Mouse (Mus musculus) liver, embryonic 15.5 days (tissue): Measurements from ENCODE around the gene Dok4. TPM values are rescaled to one million over a fixed set of nuclear protein-coding genes. Genes with fewer than 3 reads are reported as not detected.

Source experiments
- ATAC-seq: fragments of 200-750 bp; cut with Nextera tagmentation; 2 replicates; pipeline ENCODE4 v1.8.0; 2017; ENCODE audit warnings: moderate number of reproducible peaks, mild to moderate bottlenecking, moderate library complexity; ENCODE audit not compliant: insufficient read depth
- H3K27ac ChIP-seq: fragments of 300-500 bp; sonication (generic); replicated peaks from 2 replicates; pipeline ENCODE4 v1.5.1; 2015; ENCODE audit warnings: mild to moderate bottlenecking, inconsistent platforms
- H3K27me3 ChIP-seq: fragments of 300-500 bp; sonication (generic); 2 replicates; pipeline ENCODE4 v1.6.1; 2015; ENCODE audit warnings: mild to moderate bottlenecking, inconsistent platforms
- H3K36me3 ChIP-seq: fragments of 300-500 bp; sonication (generic); replicated peaks from 2 replicates; pipeline ENCODE4 v1.6.1; 2015; ENCODE audit warnings: moderate library complexity, mild to moderate bottlenecking, inconsistent platforms
- H3K4me1 ChIP-seq: fragments of 300-500 bp; sonication (generic); replicated peaks from 2 replicates; pipeline ENCODE4 v1.6.1; 2015; ENCODE audit warnings: inconsistent platforms
- H3K4me2 ChIP-seq: fragments of 300-500 bp; sonication (generic); 2 replicates; pipeline ENCODE4 v1.6.1; 2015; ENCODE audit warnings: moderate library complexity, mild to moderate bottlenecking, inconsistent platforms
- H3K4me3 ChIP-seq: fragments of 300-500 bp; sonication (generic); replicated peaks from 2 replicates; pipeline ENCODE4 v1.5.1; 2015; ENCODE audit warnings: mild to moderate bottlenecking, inconsistent platforms
- H3K9ac ChIP-seq: fragments of 300-500 bp; sonication (generic); 2 replicates; pipeline ENCODE4 v1.6.1; 2015; ENCODE audit warnings: moderate library complexity, mild to moderate bottlenecking, inconsistent platforms
- H3K9me3 ChIP-seq: fragments of 300-500 bp; sonication (generic); replicated peaks from 2 replicates; pipeline ENCODE4 v1.6.1; 2016; ENCODE audit warnings: inconsistent platforms
- WGBS: fragments of 180-500 bp; shearing (Covaris S2); methylation state at CpG from one replicate; pipeline ENCODE4 v1.1.7; 2015; ENCODE audit warnings: mixed read lengths; ENCODE audit not compliant: insufficient replicate concordance; 5-methylcytosine and 5-hydroxymethylcytosine counted together
- polyA plus RNA-seq: library from polyadenylated mRNA; unstranded; fragments of >200 nt; fragmentation: Nextera tagmentation; extraction: Ambion mirVana; gene quantifications from 2 replicates; pipeline ENCODE4 v1.2.1, GENCODE M21; 2015

The Dok4 gene
- polyA plus RNA-seq, 1 experiment from 2014 or later = 11.0 TPM

DNA sequence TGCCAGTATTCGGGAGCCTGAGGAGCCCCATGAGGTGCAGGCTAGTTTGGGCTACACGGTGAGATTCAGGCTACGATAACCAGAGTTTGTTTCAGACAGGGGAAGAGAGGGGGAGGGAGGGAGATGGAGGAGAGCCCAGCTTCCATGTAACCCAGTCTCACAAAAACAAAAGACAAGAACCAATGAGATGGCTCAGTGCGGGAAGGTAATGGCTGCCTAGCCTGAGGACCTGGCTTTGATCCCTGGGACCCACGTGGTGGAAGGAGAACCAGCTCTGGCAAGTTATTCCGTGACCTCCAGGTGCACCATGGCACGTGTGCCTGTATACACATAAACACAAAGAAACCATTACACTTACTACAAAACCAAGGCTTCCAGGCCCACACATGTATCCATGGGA, 55.6 kb downstream of the Dok4 start:
- Histone ChIP-seq H3K36me3 (peaks cover 51% of the 10 kb centered on the region), H3K4me1 (peaks cover 19% of the 10 kb centered on the region), H3K4me2 (no peak overlapping the region), H3K27ac (no peak overlapping the region), H3K4me3 (no peak overlapping the region), H3K27me3 (no peaks in the 10 kb centered on the region), H3K9ac (no peak overlapping the region), H3K9me3 (no peaks in the 10 kb centered on the region)
- no peak for ATAC-seq
- WGBS = 89% methylated on average over 7 of the region's 7 CpGs

DNA sequence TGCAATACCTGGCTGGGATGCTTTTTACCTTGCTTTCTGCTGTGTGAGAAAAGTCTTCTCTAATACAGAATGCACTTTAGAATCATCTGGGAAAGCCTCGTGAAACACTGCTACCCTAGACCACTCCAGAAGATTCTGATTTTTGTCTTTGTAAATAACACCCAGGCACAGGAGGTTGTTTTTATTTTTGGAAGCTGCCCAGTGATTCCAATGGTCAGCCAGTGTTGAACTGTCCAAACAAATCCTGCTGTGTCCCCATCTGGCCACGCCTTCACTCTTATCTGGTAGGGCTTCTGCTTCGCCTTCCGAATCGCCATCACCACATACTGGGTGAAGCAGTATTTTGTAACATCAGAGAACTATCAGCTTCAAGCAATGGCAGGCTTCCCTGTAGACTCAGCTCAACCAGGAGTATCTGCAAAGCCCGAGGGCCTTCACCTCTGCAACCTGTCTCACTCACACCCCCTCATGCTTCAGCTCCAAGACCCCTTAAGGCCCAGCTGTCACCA, 56.4 kb downstream of the Dok4 start:
- H3K27me3 ChIP-seq = no peaks in the 10 kb centered on the region
- H3K4me1 ChIP-seq = peaks cover 19% of the 10 kb centered on the region
- H3K9ac ChIP-seq = no peak overlapping the region
- peak; percentile 56 for ATAC-seq
- peaks cover 43% of the 10 kb centered on the region for H3K36me3 ChIP-seq
- H3K27ac ChIP-seq = peak overlapping the region; percentile 15; the same call in 1 of the 2 replicates
- H3K4me2 ChIP-seq = no peak overlapping the region
- H3K4me3 ChIP-seq = no peak overlapping the region
- 34% methylated on average over 6 of the region's 6 CpGs for WGBS
- no peaks in the 10 kb centered on the region for H3K9me3 ChIP-seq

GRCm38 (mm10) chr8:94817933-94818332, 58.2 kb downstream of the Dok4 start:
- no peak for ATAC-seq
- Histone ChIP-seq H3K36me3 (peaks cover 25% of the 10 kb centered on the region), H3K27ac (no peak overlapping the region), H3K4me1 (peaks cover 19% of the 10 kb centered on the region), H3K9ac (no peak overlapping the region), H3K27me3 (no peaks in the 10 kb centered on the region), H3K4me3 (no peak overlapping the region), H3K4me2 (no peak overlapping the region), H3K9me3 (no peaks in the 10 kb centered on the region)
- WGBS = 45% methylated on average over 11 of the region's 11 CpGs

DNA sequence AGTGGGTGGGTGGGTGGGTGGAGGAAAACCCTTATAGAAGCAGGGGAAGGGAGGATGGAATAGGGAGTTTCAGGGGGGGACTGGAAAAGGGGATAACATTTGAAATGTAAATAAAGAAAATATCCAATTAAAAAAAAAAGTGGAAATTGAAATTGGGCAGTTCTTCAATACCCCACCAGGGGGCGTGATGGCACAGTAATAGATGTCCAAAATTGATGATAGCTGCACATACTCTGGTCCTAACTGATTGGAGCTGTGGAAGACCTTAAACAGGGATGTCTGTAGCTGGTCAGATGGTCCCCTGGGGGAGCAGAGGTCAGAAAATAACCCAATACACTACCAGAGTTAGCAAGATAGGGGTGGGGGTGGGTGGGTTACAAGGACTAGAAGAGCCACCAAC, 61.6 kb downstream of the Dok4 start:
- Histone ChIP-seq H3K4me2 (no peak overlapping the region), H3K9ac (no peak overlapping the region), H3K4me1 (peaks cover 14% of the 10 kb centered on the region), H3K36me3 (no peaks in the 10 kb centered on the region; the same call in 1 of the 2 replicates), H3K27ac (no peak overlapping the region), H3K4me3 (no peak overlapping the region), H3K9me3 (no peaks in the 10 kb centered on the region), H3K27me3 (no peaks in the 10 kb centered on the region; the same call in 1 of the 2 replicates)
- WGBS = 0% methylated on average over 1 of the region's 1 CpGs
- ATAC-seq = no peak

Other genes starting within 250 kb of the Dok4 start
- gene Arl2bp, start 209.7 kb downstream of the Dok4 start, polyA plus RNA-seq = 23.9 and 24.7 TPM in 2 replicates
- 0.37 and 0.89 TPM in 2 replicates for gene Pllp, start 180.1 kb downstream of the Dok4 start, polyA plus RNA-seq
- gene Ccl22, start 130.7 kb downstream of the Dok4 start, polyA plus RNA-seq = 0.32 and 0.37 TPM in 2 replicates
- 0.33 and 0.54 TPM in 2 replicates for gene Cx3cl1, start 104.3 kb downstream of the Dok4 start, polyA plus RNA-seq
- not detected in 2 replicates for gene Ccl17, start 65.9 kb downstream of the Dok4 start, polyA plus RNA-seq
- gene Coq9, start 38.0 kb downstream of the Dok4 start, polyA plus RNA-seq = 50.8 and 55.0 TPM in 2 replicates
- 46.6 and 48.2 TPM in 2 replicates for gene Ciapin1, start 38.0 kb downstream of the Dok4 start, polyA plus RNA-seq
- 70.5 and 74.1 TPM in 2 replicates for gene Polr2c, start 18.9 kb downstream of the Dok4 start, polyA plus RNA-seq
- gene Ccdc102a, start 41.8 kb upstream of the Dok4 start, polyA plus RNA-seq = 2.3 TPM in 2 replicates
- gene Adgrg5, start 47.4 kb upstream of the Dok4 start, polyA plus RNA-seq = 0.25 TPM in 2 replicates
- gene Adgrg1, start 98.4 kb upstream of the Dok4 start, polyA plus RNA-seq = 45.2 and 46.1 TPM in 2 replicates
- 8.3 and 9.3 TPM in 2 replicates for gene Adgrg3, start 141.4 kb upstream of the Dok4 start, polyA plus RNA-seq
- 0.35 and 0.39 TPM in 2 replicates for gene Drc7, start 178.8 kb upstream of the Dok4 start, polyA plus RNA-seq
- 9.6 and 12.0 TPM in 2 replicates for gene Katnb1, start 204.9 kb upstream of the Dok4 start, polyA plus RNA-seq